Mouse (Mus musculus) liver, embryonic 11.5 days (tissue): ENCODE data around the gene Id2. TPM values are rescaled to one million over a fixed set of nuclear protein-coding genes. Genes with fewer than 3 reads are reported as not detected.

ENCODE experiments used
- ATAC-seq: fragments of 200-750 bp; cut with Nextera tagmentation; replicated peaks from 2 replicates; pipeline ENCODE4 v1.8.0; 2017; ENCODE audit warnings: moderate number of reproducible peaks, mild to moderate bottlenecking, moderate TSS enrichment, moderate library complexity; ENCODE audit not compliant: low FRiP score
- DNase-seq: peaks from one replicate; pipeline ENCODE4 v3.0.0-alpha.2; 2017; ENCODE audit warnings: low spot score
- H3K27ac ChIP-seq: fragments of 300-500 bp; sonication (generic); 2 replicates; pipeline ENCODE4 v1.5.1; 2014; ENCODE audit warnings: mild to moderate bottlenecking, low read depth, low read length, control low read depth
- H3K27me3 ChIP-seq: fragments of 300-500 bp; sonication (generic); replicated peaks from 2 replicates; pipeline ENCODE4 v1.6.1; 2014; ENCODE audit warnings: low read length, mixed read lengths; ENCODE audit not compliant: control insufficient read depth, insufficient read depth
- H3K36me3 ChIP-seq: fragments of 300-500 bp; sonication (generic); 2 replicates; pipeline ENCODE4 v1.6.1; 2014; ENCODE audit warnings: mild to moderate bottlenecking, low read length, moderate library complexity, mixed read lengths; ENCODE audit not compliant: control insufficient read depth, insufficient read depth
- H3K4me1 ChIP-seq: fragments of 300-500 bp; sonication (generic); replicated peaks from 2 replicates; pipeline ENCODE4 v1.6.1; 2014; ENCODE audit warnings: low read length, mixed read lengths; ENCODE audit not compliant: control insufficient read depth, insufficient read depth
- H3K4me2 ChIP-seq: fragments of 300-500 bp; sonication (generic); 2 replicates; pipeline ENCODE4 v1.6.1; 2014; ENCODE audit warnings: mild to moderate bottlenecking, control low read depth, moderate library complexity
- H3K4me3 ChIP-seq: fragments of 300-500 bp; sonication (generic); 2 replicates; pipeline ENCODE4 v1.5.1; 2014; ENCODE audit warnings: low read depth, low read length, control low read depth
- H3K9ac ChIP-seq: fragments of 300-500 bp; sonication (generic); 2 replicates; pipeline ENCODE4 v1.6.1; 2014; ENCODE audit warnings: low read depth, low read length, control low read depth
- H3K9me3 ChIP-seq: fragments of 300-500 bp; sonication (generic); 2 replicates; pipeline ENCODE4 v1.6.1; 2016; ENCODE audit warnings: low read length, inconsistent platforms, mixed read lengths; ENCODE audit not compliant: control insufficient read depth
- WGBS: fragments of 180-500 bp; shearing (Covaris S2); extraction: QIAGEN DNeasy Blood & Tissue Kit; methylation state at CpG from one replicate; pipeline ENCODE4 v1.1.7; 2014; 5-methylcytosine and 5-hydroxymethylcytosine counted together
- polyA plus RNA-seq: library from polyadenylated mRNA; unstranded; fragments of >200 nt; fragmentation: Nextera tagmentation; extraction: Ambion mirVana; gene quantifications from 2 replicates; pipeline ENCODE4 v1.2.1, GENCODE M21; 2014

Id2 gene
- polyA plus RNA-seq, 1 experiment from 2014 or later: 228 TPM

DNA sequence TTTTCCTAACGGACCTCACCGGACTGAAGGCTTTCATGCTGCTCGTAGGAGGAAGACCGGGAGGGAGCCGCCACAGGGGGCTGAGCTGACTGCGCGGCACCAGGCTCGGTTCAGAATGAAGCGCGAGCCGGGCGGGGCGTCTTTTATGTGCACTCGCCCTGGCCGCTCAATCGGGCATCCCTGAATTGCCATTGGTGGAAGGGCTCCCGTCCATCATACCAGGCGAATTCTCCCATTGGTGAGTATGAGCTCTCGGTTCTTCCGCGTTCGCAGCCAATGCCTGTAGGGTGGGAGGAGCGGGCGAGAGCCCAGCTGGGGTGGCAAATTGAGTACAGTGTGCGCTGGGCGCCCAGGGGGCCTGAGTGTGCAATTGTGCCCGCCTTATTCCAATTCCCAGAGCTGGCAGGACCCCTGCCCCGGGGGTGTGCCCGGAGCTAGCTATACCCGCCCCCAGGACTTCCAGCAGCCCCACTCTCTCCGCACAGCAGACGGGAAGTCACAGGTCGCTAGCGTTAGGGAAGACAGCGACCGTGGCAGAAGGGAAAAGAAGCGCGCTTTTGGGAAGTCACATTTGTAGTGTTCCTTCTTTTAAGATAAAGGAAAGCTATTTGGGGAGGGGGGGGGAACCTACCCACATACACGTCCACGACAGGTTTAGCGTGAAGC is 833 bp downstream of the Id2 start:
- no peaks in the 10 kb centered on the region for H3K36me3 ChIP-seq
- ATAC-seq: peak; percentile 85
- no peaks in the 10 kb centered on the region for H3K9me3 ChIP-seq
- H3K27ac ChIP-seq: peak overlapping the region; percentile 91
- H3K4me1 ChIP-seq: peaks cover 4% of the 10 kb centered on the region
- H3K4me3 ChIP-seq: peak overlapping the region; percentile 71
- DNase-seq: peak; percentile 90
- H3K27me3 ChIP-seq: peaks cover 76% of the 10 kb centered on the region
- under 1% methylated on average over 41 of the region's 41 CpGs for WGBS
- H3K9ac ChIP-seq: peak overlapping the region; percentile 72
- peak overlapping the region; percentile 83 for H3K4me2 ChIP-seq

DNA sequence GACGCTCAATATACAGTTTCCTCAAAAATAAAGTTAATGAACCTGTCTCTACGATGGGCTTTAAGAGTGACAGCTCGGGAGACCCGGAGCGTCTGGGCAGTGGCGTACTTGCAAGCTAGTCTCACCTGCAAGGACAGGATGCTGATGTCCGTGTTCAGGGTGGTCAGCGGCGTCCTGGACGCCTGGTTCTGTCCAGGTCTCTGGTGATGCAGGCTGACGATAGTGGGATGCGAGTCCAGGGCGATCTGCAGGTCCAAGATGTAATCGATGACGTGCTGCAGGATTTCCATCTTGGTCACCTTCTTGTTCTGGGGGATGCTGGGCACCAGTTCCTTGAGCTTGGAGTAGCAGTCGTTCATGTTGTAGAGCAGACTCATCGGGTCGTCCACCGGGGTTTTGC is 1.4 kb downstream of the Id2 start:
- no peak for ATAC-seq
- peaks cover 4% of the 10 kb centered on the region for H3K4me1 ChIP-seq
- no peaks in the 10 kb centered on the region for H3K9me3 ChIP-seq
- H3K9ac ChIP-seq: peak overlapping the region; percentile 72
- H3K36me3 ChIP-seq: no peaks in the 10 kb centered on the region
- DNase-seq: no peak
- peak overlapping the region; percentile 71 for H3K4me3 ChIP-seq
- peak overlapping the region; percentile 73 for H3K27ac ChIP-seq
- H3K4me2 ChIP-seq: peak overlapping the region; percentile 83
- H3K27me3 ChIP-seq: peaks cover 71% of the 10 kb centered on the region
- WGBS: 1% methylated on average over 19 of the region's 19 CpGs

DNA sequence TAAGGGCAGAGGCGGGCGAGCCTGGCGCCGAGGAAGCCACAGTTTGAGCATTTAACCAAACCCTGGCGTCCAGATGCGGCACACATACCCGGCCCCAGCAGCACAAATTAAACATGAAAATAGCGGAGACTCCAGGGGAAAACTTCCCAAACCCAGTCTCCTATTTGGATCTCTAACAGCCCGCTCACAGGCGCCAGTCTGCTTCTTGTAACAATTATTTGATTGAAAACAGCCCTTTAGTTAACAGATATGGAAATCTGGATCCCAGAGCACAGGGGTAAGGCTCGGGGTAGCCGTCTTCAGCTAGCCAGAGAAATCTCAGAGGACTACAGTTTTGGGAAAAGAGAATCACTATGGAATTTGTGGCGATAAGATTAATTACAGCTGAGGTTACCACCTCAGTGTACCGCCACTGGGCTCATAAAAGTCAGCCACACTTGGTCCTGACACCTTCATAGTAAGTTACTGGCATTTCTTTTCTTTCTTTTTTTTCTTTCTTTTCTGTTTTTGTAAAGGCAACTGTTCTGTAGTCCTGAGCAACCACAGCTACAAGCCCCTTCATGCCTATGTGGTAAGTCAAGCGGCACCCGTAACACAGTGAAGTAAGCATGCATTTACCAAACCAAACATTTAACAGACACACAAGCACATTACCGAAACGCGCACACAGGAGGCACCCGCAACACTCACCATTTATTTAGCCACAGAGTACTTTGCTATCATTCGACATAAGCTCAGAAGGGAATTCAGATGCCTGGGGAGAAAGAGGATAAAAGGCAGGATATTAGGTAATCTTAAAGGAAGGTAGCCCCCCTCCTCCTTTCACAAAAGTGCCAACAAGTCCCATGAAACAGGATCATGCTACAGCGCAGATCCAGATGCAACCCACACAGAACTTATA is 2.1 kb downstream of the Id2 start:
- H3K4me1 ChIP-seq: peaks cover 4% of the 10 kb centered on the region
- H3K36me3 ChIP-seq: no peaks in the 10 kb centered on the region
- H3K9me3 ChIP-seq: no peaks in the 10 kb centered on the region
- H3K27me3 ChIP-seq: peaks cover 64% of the 10 kb centered on the region
- ATAC-seq (no peak), DNase-seq (peak; percentile 43)
- H3K9ac ChIP-seq: peak overlapping the region; percentile 72
- peak overlapping the region; percentile 73 for H3K27ac ChIP-seq
- H3K4me3 ChIP-seq: peak overlapping the region; percentile 71
- 7% methylated on average over 22 of the region's 22 CpGs for WGBS
- H3K4me2 ChIP-seq: peak overlapping the region; percentile 83

DNA sequence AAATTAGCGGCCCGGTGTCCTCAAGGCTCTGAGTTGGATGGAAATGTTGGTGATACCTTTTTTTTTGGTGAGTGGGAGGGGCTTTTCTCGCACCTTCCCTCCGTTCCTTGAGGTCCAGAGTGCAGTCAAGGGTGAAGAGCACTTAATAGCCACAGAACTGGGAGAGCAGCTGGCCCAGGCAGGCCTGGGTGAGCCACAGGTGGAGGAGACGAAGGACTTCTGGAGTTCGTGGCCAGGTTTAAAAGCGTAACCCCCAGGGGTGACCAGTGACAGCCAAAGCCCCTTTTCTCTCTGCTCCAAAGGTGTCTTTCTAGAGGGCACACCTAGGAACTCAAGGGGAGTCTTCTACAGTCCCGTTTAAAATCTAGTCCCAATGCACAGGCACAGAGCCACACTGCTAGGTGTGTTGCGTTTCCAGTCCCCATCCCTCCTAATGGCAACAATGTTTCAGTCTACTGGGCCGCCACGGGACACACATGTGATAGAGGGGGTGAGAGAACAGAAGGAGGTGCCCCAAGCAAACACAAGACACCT is 3.6 kb downstream of the Id2 start:
- 20% methylated on average over 11 of the region's 11 CpGs for WGBS

DNA sequence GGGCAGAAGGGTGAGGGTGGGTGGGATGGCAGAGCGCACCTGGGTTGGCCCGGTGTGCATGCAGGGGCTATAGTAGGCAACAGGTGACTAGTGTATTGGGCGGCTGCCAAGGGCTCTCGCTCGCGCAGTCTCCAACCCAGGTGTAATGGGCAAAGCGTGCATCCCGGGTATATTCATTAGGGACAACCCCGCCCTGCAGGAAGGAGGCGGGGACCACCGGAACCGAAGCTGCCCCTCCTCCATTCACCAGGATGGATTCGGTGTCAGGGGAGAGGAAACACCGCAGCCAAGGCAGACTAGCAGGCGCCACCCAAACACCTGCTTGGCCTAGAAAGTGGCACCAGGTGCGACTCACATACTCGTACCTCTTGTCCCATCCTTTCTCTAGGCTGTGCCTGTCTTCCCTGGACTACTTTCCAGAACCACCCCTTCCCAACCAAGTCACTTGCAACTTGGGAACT is 4.2 kb downstream of the Id2 start:
- peak overlapping the region; percentile 46 for H3K4me3 ChIP-seq
- H3K4me1 ChIP-seq: no peaks in the 10 kb centered on the region; the same call in 1 of the 2 replicates
- H3K27ac ChIP-seq: peak overlapping the region; percentile 9; the same call in 1 of the 2 replicates
- no peak overlapping the region for H3K9ac ChIP-seq
- 4% methylated on average over 17 of the region's 17 CpGs for WGBS
- peak; percentile 7; the same call in 1 of the 2 replicates for ATAC-seq
- no peaks in the 10 kb centered on the region for H3K36me3 ChIP-seq
- peaks cover 44% of the 10 kb centered on the region for H3K27me3 ChIP-seq
- H3K9me3 ChIP-seq: no peaks in the 10 kb centered on the region
- DNase-seq: peak; percentile 69
- H3K4me2 ChIP-seq: peak overlapping the region; percentile 67

More for the DNA sequence above, 3.6 kb downstream of the Id2 start:
- ATAC-seq (no peak), DNase-seq (peak; percentile 42)
- Histone ChIP-seq H3K4me1 (no peaks in the 10 kb centered on the region; the same call in 1 of the 2 replicates), H3K9me3 (no peaks in the 10 kb centered on the region), H3K27ac (peak overlapping the region; percentile 52; the same call in 1 of the 2 replicates), H3K36me3 (no peaks in the 10 kb centered on the region), H3K9ac (peak overlapping the region; percentile 61), H3K4me2 (peak overlapping the region; percentile 67), H3K27me3 (peaks cover 49% of the 10 kb centered on the region), H3K4me3 (peak overlapping the region; percentile 46)

DNA sequence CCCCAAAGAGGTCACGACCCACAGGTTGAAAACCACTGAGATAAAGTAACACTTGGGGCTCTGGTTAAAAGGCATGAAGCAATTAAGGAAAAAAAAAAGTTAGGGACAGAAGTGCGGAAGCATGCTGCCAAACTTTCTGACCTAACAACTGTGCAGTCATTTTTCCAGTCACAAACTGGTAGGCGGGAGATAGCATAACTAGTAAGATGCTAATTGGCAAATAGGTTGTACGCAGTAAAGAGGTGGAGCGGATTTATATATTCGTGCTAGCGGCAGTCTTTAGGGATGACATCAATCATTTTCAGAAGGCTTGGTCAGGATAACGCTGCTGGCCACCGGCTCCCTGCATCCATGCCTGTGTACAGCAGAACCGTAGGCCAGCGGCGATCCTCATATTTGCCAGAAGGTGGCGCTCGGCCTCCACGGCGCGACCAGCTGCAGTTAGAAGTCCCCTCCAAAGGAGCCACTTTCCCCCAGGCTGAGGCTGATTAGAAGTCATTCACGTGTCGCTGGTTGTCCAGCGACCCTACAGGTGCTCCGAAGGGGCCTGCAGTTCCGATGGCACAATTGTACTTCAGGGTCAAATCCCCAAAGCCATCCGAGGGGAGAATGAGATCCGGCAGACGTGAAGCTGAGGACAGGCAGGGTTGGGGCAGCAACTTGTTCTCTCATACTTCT is 4.8 kb downstream of the Id2 start:
- H3K4me1 ChIP-seq: no peaks in the 10 kb centered on the region; the same call in 1 of the 2 replicates

DNA sequence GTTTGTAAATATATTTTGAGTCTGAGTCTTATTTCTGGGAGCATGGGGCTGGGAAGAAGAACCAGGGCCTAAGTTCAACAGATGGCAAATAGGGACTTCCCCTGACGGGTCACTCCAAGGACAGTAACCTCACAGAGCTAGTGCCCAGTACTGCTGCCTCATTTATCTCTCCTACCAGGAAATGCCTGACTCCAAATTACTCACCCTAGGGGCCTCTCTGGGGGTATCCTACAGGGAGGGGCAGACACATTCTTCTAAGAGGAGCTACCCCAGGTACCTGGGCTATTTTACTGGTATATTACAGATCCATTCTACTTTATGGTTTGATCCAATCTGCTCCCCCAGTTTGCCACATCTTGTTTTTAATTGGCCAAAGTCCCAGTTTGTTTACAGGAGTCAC is 7.5 kb downstream of the Id2 start:
- Histone ChIP-seq H3K4me3 (no peak overlapping the region), H3K27me3 (peaks cover 15% of the 10 kb centered on the region), H3K27ac (no peak overlapping the region), H3K9ac (no peak overlapping the region), H3K36me3 (no peaks in the 10 kb centered on the region), H3K4me1 (no peaks in the 10 kb centered on the region), H3K9me3 (no peaks in the 10 kb centered on the region), H3K4me2 (no peak overlapping the region)
- no peak for ATAC-seq
- WGBS: 33% methylated on average over 1 of the region's 1 CpGs
- DNase-seq: no peak

More for the DNA sequence above, 4.8 kb downstream of the Id2 start:
- 7% methylated on average over 25 of the region's 25 CpGs for WGBS
- peak; percentile 63 for ATAC-seq
- peak overlapping the region; percentile 46 for H3K4me3 ChIP-seq
- H3K9me3 ChIP-seq: no peaks in the 10 kb centered on the region
- peak; percentile 85 for DNase-seq
- no peaks in the 10 kb centered on the region for H3K36me3 ChIP-seq
- peak overlapping the region; percentile 67 for H3K4me2 ChIP-seq
- no peak overlapping the region for H3K9ac ChIP-seq
- 0 out of 2 replicates have a peak overlapping the region, but pooled peaks have one; percentile 9 for H3K27ac ChIP-seq
- peaks cover 38% of the 10 kb centered on the region for H3K27me3 ChIP-seq

DNA sequence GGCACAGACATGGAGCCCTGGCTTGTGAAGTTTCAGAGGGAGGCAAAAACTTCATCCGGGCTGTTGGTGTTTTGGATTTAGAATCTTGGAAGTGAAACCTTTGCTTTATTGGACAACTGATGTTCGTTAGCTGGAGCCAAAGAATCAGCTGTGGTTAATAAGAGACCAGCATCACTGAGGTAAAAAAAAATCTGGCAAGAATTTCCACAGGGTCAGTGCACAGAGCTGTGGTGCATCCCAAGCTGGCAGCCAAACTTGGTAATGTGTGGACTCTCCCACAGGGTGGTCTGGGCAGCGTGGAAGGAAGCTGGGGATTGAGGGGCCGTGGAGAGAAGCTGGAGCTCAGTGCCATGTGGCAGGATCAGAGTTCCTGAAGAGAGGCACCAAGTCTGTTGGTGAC is 10.0 kb downstream of the Id2 start:
- H3K9ac ChIP-seq: no peak overlapping the region
- no peaks in the 10 kb centered on the region for H3K9me3 ChIP-seq
- H3K36me3 ChIP-seq: no peaks in the 10 kb centered on the region
- H3K4me2 ChIP-seq: no peak overlapping the region
- DNase-seq (no peak), ATAC-seq (no peak)
- no peak overlapping the region for H3K27ac ChIP-seq
- H3K4me3 ChIP-seq: no peak overlapping the region
- 60% methylated on average over 4 of the region's 4 CpGs for WGBS
- no peaks in the 10 kb centered on the region for H3K27me3 ChIP-seq
- no peaks in the 10 kb centered on the region for H3K4me1 ChIP-seq
